Mouse (Mus musculus) kidney, adult 2 months (tissue): ENCODE measurements around the gene AU022751.

Source experiments
- CTCF ChIP-seq: fragments of 200-500 bp; conservative IDR thresholded peaks from 2 replicates; pipeline ENCODE4 v1.5.1; 2011; ENCODE audit warnings: low read depth, mild to moderate bottlenecking, control low read depth, low read length, moderate library complexity, mixed read lengths; ENCODE audit not compliant: insufficient read depth, insufficient read length
- POLR2A ChIP-seq: fragments of 200-500 bp; IDR thresholded peaks from one replicate; pipeline ENCODE4 v1.6.1; 2011; ENCODE audit warnings: low read depth, low read length, control low read depth

DNA sequence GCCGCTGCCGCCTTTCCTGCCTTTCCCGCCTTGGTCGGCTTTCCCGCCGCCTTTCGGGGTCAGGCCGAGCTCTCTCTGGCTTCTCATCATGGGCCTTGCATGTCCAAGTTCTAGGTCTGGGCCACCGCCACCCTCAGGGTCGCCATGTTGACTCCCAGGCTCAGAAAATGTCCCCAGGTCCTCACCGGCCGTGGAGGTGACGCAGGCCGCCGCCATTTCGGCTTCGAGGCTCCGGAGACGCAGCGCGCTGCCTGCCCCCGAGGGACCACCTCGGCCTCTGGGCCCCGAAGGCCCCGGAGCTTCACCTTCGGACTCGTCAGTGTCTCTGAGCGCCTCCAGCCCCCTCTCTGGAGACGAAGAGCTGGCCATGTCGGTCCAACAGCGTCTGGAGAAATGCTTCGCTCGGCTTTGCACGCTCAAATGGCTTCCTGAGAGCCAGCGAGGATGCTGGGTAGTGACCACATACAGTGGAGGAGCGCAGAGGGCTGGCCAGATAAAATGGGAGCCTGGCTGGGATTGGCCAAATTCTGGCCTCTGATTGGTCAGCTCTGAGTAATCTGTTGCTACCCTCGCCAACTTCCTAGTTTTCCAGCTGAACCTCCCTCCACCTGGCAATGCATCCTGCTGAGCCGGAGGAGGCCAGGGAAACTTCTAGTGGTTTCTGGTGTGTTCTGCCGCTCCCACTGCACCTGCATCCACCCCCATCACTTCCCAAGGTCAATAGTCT lies at the start of gene AU022751:
- TF ChIP-seq CTCF, result no peak
- no peak for TF ChIP-seq POLR2A
